Mouse (Mus musculus) megakaryocyte, adult 5-6 weeks (primary cell): ENCODE results near the gene Gla. TPM values are rescaled to one million over a fixed set of nuclear protein-coding genes. Genes with fewer than 3 reads are reported as not detected.

Experiments used
- ATAC-seq: 2 replicates; pipeline ENCODE4 v1.8.0; 2016; ENCODE audit warnings: mild to moderate bottlenecking, inconsistent platforms; ENCODE audit not compliant: poor library complexity, severe bottlenecking
- total RNA-seq, 2 experiments: library from RNA; stranded (forward) in 1 of 2; stranded (reverse) in 1 of 2; fragments of 153-499, 151-499 nt in 1 of 2; fragments of 221-1000, 200-1000 nt in 1 of 2; gene quantifications; 2 replicates each; pipeline versions ENCODE4 v1.2.3 to v1.2.4; 2015 to 2017

The Gla gene
- total RNA-seq (2015) = 11.5 and 11.6 TPM in 2 replicates
- 16.2 and 17.4 TPM in 2 replicates for total RNA-seq (2017)

- peak; percentile 84 for ATAC-seq
Observed at GRCm38 (mm10) chrX:134600659-134601379, at the start of gene Gla, which contains the start of gene Hnrnph2. Gla (minus strand) TSS chrX:134601125. Hnrnph2 (plus strand) TSS chrX:134601179.

GRCm38 (mm10) chrX:134648031-134648692 lies 47.2 kb upstream of the Gla start:
- peak; percentile 83 for ATAC-seq

- ATAC-seq = no peak
Observed at GRCm38 (mm10) chrX:134647421-134647820, 46.5 kb upstream of the Gla start.

- ATAC-seq = no peak
Observed at GRCm38 (mm10) chrX:134646338-134646737, 45.4 kb upstream of the Gla start.

GRCm38 (mm10) chrX:134641000-134641760 lies 40.3 kb upstream of the Gla start:
- peak; percentile 57; the same call in 1 of the 2 replicates for ATAC-seq

- ATAC-seq = no peak
Observed at GRCm38 (mm10) chrX:134635860-134636259, 34.9 kb upstream of the Gla start.

GRCm38 (mm10) chrX:134635111-134635510 lies 34.2 kb upstream of the Gla start:
- no peak for ATAC-seq

- no peak; the same call in 1 of the 2 replicates for ATAC-seq
Observed at GRCm38 (mm10) chrX:134632710-134633109, 31.8 kb upstream of the Gla start.

- ATAC-seq = no peak
Observed at GRCm38 (mm10) chrX:134628200-134628599, 27.3 kb upstream of the Gla start.

GRCm38 (mm10) chrX:134623350-134623749 lies 22.4 kb upstream of the Gla start:
- no peak for ATAC-seq

GRCm38 (mm10) chrX:134621685-134622084 lies 20.8 kb upstream of the Gla start:
- no peak for ATAC-seq

GRCm38 (mm10) chrX:134620254-134620865 lies 19.4 kb upstream of the Gla start:
- no peak for ATAC-seq

- ATAC-seq = no peak
Observed at GRCm38 (mm10) chrX:134619695-134620094, 18.8 kb upstream of the Gla start.

- 0 out of 2 replicates have a peak, but pooled peaks have one; percentile 47 for ATAC-seq
Observed at GRCm38 (mm10) chrX:134614306-134614705, 13.4 kb upstream of the Gla start.

- peak; percentile 79 for ATAC-seq
Observed at GRCm38 (mm10) chrX:134612285-134612959, 11.5 kb upstream of the Gla start.

- no peak for ATAC-seq
Observed at GRCm38 (mm10) chrX:134610984-134611383, 10.1 kb upstream of the Gla start.

GRCm38 (mm10) chrX:134609472-134609871 lies 8.5 kb upstream of the Gla start:
- peak; percentile 50 for ATAC-seq

- peak; percentile 47 for ATAC-seq
Observed at GRCm38 (mm10) chrX:134601380-134602120, 625 bp upstream of the Gla start.

GRCm38 (mm10) chrX:134599922-134600565 lies 881 bp downstream of the Gla start:
- ATAC-seq = peak; percentile 45
